Mouse (Mus musculus) small intestine, adult 2 months (tissue): ENCODE measurements around the gene Itga8. TPM values are rescaled to one million over a fixed set of nuclear protein-coding genes. Genes with fewer than 3 reads are reported as not detected.

ENCODE experiments used
- H3K27ac ChIP-seq: fragments of 200-500 bp; 2 replicates; pipeline ENCODE4 v1.5.1; 2012; ENCODE audit warnings: low read depth, low read length, control low read depth, inconsistent platforms; ENCODE audit not compliant: insufficient read depth
- H3K27me3 ChIP-seq: fragments of 200-500 bp; 2 replicates; pipeline ENCODE4 v1.6.1; 2012; ENCODE audit warnings: mild to moderate bottlenecking, moderate library complexity, low read length, inconsistent platforms; ENCODE audit not compliant: control insufficient read depth, insufficient read depth
- H3K36me3 ChIP-seq: fragments of 200-500 bp; 2 replicates; pipeline ENCODE4 v1.6.1; 2012; ENCODE audit warnings: mild to moderate bottlenecking, low read length, control low read depth, inconsistent platforms; ENCODE audit not compliant: control insufficient read depth, insufficient read depth
- H3K4me1 ChIP-seq: fragments of 200-500 bp; 2 replicates; pipeline ENCODE4 v1.6.1; 2012; ENCODE audit warnings: low read length, inconsistent platforms, mixed read lengths; ENCODE audit not compliant: control insufficient read depth, insufficient read depth, insufficient read length
- H3K4me3 ChIP-seq: fragments of 200-500 bp; 2 replicates; pipeline ENCODE4 v1.5.1; 2012; ENCODE audit warnings: low read depth, mild to moderate bottlenecking, control low read depth, inconsistent platforms, low read length, moderate library complexity
- CTCF ChIP-seq: fragments of 200-500 bp; IDR thresholded peaks from 2 replicates; pipeline ENCODE4 v1.5.1; 2012; ENCODE audit warnings: low read depth, mild to moderate bottlenecking, control low read depth, inconsistent platforms, low read length, moderate library complexity, mixed read lengths; ENCODE audit not compliant: insufficient replicate concordance, insufficient read length; ENCODE audit errors: extremely low read depth
- POLR2A ChIP-seq: fragments of 200-500 bp; IDR thresholded peaks from 2 replicates; pipeline ENCODE4 v1.6.1; 2012; ENCODE audit warnings: low read depth, mild to moderate bottlenecking, control low read depth, inconsistent platforms, low read length, moderate library complexity
- WGBS: fragments of 180-500 bp; shearing (Covaris S2); methylation state at CpG from one replicate; pipeline ENCODE4 v1.1.7; 2018; 5-methylcytosine and 5-hydroxymethylcytosine counted together
- polyA plus RNA-seq: library from polyadenylated mRNA; depleted of rRNA; stranded (reverse); fragments of >200 nt; gene quantifications from 2 replicates; pipeline ENCODE4 v1.2.3, GENCODE M21; 2012

The Itga8 gene
- polyA plus RNA-seq, 1 experiment: 1.4 TPM

- Histone ChIP-seq H3K4me3 (no peak overlapping the region), H3K27me3 (no peaks in the 10 kb centered on the region), H3K36me3 (no peaks in the 10 kb centered on the region), H3K4me1 (no peaks in the 10 kb centered on the region), H3K27ac (no peak overlapping the region)
- TF ChIP-seq POLR2A (no peak), CTCF (no peak)
Measured at GRCm38 (mm10) chr2:12170221-12170620, 131.5 kb downstream of the Itga8 start.

DNA sequence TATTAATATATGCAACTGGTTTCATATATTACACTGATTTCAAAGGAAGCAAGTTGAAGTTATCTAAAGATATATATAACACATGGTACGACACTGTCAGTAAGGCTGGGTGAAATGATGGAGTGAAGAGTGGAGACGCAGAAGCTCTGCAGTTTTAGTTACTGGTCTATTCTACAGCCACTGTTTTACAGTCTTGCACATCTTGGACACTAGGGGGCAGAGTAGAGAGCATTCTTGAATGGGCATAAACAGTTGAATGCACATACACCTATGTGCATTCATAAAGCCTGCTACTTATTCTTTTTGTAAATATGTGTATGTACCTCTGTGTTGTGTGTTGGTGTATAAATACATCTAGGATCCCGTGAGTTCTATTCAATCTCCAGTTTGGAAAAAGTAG, 141.2 kb downstream of the Itga8 start:
- Histone ChIP-seq H3K36me3 (no peaks in the 10 kb centered on the region), H3K27me3 (no peaks in the 10 kb centered on the region), H3K27ac (no peak overlapping the region), H3K4me3 (no peak overlapping the region), H3K4me1 (no peaks in the 10 kb centered on the region)
- no peak for TF ChIP-seq CTCF
- no peak for TF ChIP-seq POLR2A
- 78% methylated on average over 3 of the region's 3 CpGs for WGBS

DNA sequence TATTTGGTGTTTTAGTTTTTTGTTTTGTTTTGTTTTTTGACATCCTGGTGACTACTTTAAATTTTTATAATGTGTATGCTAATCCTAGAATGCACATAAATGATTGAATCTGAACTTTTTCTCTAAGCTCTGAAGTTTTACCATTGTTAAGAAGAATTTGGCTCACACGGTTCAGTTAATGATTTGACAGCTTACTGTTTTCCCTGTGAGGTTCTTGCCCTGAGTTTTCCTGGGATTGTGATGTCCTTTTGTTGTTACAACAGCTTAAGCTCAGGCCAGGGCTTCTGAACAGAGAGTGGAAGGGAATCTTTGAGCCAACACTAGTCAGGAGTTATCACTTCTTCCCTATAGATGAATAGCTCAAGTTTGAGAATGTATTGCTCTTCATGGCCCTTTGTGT, 144.7 kb downstream of the Itga8 start:
- TF ChIP-seq CTCF (no peak), POLR2A (no peak)
- WGBS: 38% methylated on average over 1 of the region's 1 CpGs
- H3K27ac ChIP-seq: no peak overlapping the region
- no peaks in the 10 kb centered on the region for H3K27me3 ChIP-seq
- no peak overlapping the region for H3K4me3 ChIP-seq
- no peaks in the 10 kb centered on the region for H3K36me3 ChIP-seq
- H3K4me1 ChIP-seq: no peaks in the 10 kb centered on the region

DNA sequence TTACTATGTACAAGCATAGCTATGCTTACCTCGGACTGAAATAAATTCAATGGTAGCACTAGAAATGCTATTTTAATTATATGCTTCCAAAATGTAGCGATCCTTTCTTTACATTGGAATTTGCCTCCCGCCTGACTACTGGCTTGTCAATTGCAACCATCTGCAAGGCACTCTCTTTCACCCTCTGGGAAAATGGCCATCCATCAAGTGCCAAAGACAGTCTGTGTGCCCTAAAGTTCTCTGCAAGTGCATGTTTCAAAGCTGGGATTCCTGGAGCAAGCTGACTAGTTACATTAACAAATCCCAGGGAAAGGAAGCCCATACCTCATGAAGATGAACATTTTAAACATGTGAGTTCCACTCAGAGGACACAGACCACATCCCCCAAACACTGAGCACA, 145.3 kb downstream of the Itga8 start:
- TF ChIP-seq POLR2A: no peak
- no peak for TF ChIP-seq CTCF
- no peaks in the 10 kb centered on the region for H3K27me3 ChIP-seq
- 47% methylated on average over 3 of the region's 3 CpGs for WGBS
- no peak overlapping the region for H3K27ac ChIP-seq
- no peaks in the 10 kb centered on the region for H3K36me3 ChIP-seq
- no peak overlapping the region for H3K4me3 ChIP-seq
- H3K4me1 ChIP-seq: no peaks in the 10 kb centered on the region

- Histone ChIP-seq H3K4me3 (no peak overlapping the region), H3K27ac (no peak overlapping the region), H3K4me1 (no peaks in the 10 kb centered on the region), H3K36me3 (no peaks in the 10 kb centered on the region), H3K27me3 (no peaks in the 10 kb centered on the region)
- WGBS: 77% methylated on average over 6 of the region's 6 CpGs
- TF ChIP-seq POLR2A (no peak), CTCF (no peak)
Measured at GRCm38 (mm10) chr2:12154676-12155075, 147.0 kb downstream of the Itga8 start.

GRCm38 (mm10) chr2:12153551-12153950, 148.2 kb downstream of the Itga8 start:
- Histone ChIP-seq H3K4me1 (no peaks in the 10 kb centered on the region), H3K4me3 (no peak overlapping the region), H3K27ac (no peak overlapping the region), H3K27me3 (no peaks in the 10 kb centered on the region), H3K36me3 (no peaks in the 10 kb centered on the region)
- whole genome bisulfite sequencing: 80% methylated on average over 1 of the region's 1 CpGs
- TF ChIP-seq CTCF: no peak

DNA sequence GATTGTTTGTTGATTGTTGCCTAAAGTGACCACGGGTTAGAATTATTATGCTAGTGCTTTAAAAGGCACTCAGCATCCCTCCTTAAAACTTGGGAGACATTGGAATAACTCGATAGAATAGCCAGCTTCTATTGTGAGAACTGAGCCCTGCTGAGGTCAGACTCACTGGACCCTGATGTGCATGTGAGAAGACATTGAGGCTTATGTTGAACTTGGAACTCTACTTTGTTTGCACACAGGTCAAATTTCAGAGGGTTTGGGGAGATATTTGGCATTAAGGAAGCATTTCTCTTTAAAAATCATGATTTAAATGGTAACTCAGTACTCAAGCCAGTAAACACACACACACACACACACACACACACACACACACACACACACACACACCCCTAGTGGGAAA, 153.8 kb downstream of the Itga8 start:
- no peaks in the 10 kb centered on the region for H3K36me3 ChIP-seq
- H3K4me3 ChIP-seq: no peak overlapping the region
- H3K27ac ChIP-seq: no peak overlapping the region
- no peak for TF ChIP-seq POLR2A
- TF ChIP-seq CTCF: no peak
- no peaks in the 10 kb centered on the region for H3K27me3 ChIP-seq
- no peaks in the 10 kb centered on the region for H3K4me1 ChIP-seq
- WGBS: 52% methylated on average over 2 of the region's 2 CpGs

DNA sequence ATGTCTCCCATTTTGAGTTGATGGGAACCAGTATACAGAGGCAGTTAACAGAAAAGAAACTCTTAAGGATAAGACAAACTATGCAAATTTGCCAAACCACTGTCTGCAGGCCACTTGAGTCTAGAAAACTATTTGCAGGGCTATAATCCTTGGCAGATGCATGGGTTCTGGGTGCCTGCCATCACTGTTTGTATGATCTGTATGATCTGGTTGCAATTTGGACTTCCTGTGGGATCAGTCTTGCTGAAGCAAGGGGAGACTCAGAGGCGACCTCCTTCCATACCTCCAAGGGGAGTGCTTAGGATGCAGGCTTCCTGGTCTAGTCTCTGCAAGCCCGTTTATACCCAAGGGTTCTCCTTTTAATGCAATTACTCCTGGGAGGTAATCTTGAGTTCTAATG, 155.1 kb downstream of the Itga8 start:
- H3K36me3 ChIP-seq: no peaks in the 10 kb centered on the region
- no peak overlapping the region for H3K4me3 ChIP-seq
- WGBS: 44% methylated on average over 2 of the region's 2 CpGs
- TF ChIP-seq CTCF (no peak), POLR2A (no peak)
- H3K27ac ChIP-seq: no peak overlapping the region
- H3K4me1 ChIP-seq: no peaks in the 10 kb centered on the region
- no peaks in the 10 kb centered on the region for H3K27me3 ChIP-seq
